Mouse (Mus musculus) spleen, adult 18-20 months (tissue): ENCODE measurements around the gene Tnfsfm13.
"Not testable (repeated sequence)": the region's sequence is repeated elsewhere in the genome, so short reads cannot be mapped to it uniquely, and the experiment has no call there.

Experiments
- DNase-seq, 2 experiments: peaks; one replicate each; pipeline ENCODE4 v3.0.0; 2022; ENCODE audit warnings: mixed read lengths in 2 of 2

The Tnfsfm13 gene

DNA sequence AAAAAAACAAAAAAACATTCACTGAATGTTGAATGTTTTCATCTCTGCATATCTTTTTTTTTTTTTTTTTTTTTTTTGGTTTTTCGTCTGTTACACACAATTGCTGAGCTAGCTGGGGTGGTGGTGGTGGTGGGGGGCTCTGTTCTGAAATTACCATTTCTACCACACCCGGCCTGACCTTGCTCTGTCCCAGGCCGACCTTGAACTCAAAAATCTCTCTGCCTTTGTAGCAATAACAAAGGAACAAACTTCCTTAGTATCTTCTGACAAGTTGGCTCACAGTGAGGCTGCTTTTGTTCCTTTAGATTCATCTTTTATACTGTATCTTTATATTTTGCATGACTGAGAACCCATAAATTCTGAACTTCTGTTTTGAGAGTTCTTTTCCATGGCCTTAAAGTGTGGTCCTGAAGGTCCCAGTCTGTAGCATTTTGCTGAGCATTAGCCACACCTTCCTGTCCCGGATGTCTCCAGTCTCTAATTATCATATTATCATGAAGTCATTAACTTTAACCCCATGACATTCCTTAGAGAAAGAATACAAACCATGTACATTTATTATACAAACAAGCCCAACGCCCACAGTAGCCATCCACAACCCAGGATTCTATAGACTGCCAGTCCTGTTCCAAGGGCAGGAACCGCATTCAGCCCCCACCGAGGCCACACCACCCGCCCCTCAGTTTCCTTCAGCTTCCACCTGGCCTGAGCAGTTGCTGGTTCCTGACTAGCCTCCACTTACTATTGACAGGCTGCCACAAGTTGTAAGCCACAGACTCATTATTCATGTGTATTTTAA lies 8.1 kb upstream of the Tnfsfm13 start:
- no peak for DNase-seq

DNA sequence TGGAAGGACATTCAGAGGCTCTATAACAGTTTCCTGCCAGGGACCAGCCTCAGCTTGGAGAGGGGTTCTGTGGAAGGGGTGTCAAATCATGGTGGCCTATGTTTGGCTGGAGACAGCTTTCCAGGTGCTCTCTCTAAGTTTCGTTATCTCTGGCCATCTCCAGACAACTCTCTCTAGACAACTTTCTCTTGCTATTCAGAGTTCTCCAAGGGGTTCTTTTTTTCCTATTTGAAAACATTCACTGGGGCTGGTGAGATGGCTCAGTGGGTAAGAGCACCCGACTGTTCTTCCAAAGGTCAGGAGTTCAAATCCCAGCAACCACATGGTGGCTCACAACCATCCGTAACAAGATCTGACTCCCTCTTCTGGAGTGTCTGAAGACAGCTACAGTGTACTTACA lies 7.5 kb upstream of the Tnfsfm13 start:
- DNase-seq: not testable (repeated sequence)

GRCm38 (mm10) chr11:69702886-69703285 lies 7.0 kb upstream of the Tnfsfm13 start:
- DNase-seq: not testable (repeated sequence)

DNA sequence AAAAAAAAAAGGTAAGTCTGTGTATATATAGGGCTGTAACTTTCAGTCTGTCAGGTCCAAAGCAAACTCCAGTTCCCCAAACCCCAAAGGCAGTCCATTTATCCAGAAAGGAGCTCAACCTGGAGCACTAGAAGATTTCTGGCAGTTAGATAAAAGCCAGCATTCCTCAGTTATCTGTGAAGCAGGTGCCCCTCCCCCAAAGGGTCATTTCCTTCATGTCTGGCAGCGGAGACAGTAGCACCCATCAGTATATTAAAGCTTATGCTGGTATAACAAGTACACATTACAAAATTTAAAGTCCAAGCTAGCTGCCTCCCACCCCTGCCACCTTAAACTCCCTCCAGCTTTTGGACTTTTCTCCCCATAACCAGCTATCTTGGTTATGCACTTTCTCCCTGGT lies 3.7 kb upstream of the Tnfsfm13 start:
- DNase-seq: no peak

GRCm38 (mm10) chr11:69698574-69698973 lies 2.7 kb upstream of the Tnfsfm13 start:
- DNase-seq: no peak

DNA sequence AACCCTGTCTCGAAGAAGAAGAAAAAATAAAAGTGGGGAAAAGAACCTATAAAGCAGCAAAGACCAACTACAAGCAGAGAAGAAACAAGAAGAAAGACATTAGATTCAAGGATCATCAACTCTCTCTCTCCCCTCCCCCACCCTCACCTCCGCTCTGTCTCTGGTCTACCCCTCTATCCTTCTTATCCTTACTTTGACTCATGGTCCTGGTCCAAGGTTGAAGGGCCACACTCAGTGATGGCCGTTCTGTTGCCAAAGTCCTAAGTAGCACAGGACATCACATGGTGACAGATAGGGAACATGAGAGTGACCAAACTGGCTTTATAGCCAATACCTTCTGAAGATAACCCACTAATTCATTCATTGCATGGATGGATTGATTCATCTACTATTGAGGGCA lies 1.5 kb upstream of the Tnfsfm13 start:
- no peak for DNase-seq

DNA sequence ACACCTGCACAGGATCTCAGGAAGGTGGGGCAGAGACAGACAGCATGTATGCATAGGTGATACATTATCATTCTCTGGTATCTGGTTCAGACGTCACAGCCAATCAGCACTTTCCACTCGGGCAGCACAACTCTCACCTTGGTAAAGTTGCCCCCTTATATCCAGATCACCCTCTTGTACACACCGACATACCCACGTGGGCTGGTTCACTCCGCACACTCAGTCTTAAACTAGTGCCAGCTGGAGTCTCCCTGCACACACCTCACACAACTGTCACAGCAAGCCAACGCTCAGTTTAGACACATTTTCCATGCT lies 895 bp downstream of the Tnfsfm13 start:
- DNase-seq: no peak

GRCm38 (mm10) chr11:69693421-69693965 lies 2.4 kb downstream of the Tnfsfm13 start:
- no peak for DNase-seq

DNA sequence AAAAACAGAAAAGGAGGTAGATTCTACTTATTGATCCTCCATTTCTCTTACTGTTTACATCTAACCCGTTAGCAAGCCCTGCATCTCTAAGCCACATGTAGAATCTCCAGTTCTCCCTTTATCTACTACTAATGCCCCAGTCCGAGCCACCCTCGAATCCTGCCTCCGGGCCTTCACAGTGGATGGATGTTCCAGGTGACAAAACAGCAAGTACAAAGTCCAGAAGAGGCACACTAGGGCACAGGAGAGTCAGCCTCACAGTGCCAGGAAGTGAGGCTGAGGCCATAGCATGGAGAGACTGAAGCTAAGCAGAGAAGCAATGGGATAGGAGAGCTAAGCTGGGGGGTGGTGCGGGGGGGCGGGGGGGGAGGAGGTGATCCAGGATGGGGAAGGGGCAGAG lies 3.0 kb downstream of the Tnfsfm13 start:
- no peak for DNase-seq

DNA sequence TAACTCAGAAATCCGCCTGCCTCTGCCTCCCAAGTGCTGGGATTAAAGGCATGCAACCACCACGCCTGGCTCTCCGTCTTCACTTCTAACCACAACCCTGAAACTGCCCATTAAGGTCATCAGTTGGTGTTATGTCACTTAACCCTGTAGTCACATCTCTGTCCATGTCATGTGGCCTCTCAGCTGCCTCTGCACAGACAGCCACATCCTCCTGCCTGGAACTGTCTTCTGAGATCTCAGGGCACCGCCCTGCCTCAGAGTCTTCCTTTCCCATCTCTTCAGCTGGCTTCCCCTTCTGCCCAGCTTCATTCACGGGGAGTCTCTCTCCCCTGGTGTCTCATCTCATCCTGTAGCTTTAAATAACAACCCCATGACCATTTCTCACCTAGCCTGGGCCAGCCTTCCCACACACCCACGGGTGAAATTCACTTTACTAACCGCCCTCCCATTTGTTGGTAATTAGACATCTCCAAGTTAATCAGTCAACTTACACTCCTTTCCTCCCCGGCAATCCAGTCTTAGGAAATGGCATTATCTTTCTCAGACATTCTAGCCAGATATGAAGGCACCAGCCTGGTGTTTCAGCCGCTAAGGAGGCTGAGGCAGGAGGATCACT lies 3.6 kb downstream of the Tnfsfm13 start:
- no peak for DNase-seq

DNA sequence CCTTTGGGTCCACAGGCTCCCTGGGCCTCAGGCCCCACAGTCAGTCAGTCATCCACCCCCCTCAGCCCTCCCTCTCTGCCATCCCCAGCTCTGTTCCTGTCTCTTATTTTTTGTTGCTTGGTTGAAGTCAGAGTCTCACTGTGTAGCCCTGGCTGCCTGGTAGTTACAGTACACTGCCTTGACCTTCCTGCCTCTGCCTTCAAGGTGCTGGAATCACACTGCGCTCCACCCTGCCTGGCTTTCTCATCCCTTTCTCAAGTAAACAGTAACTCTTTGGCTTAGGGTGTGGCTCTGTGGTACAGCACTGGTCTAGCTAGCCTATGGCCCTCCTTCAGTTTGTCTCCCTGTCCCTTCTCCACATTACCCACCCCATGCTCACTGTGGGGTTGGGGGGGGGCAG lies 6.0 kb downstream of the Tnfsfm13 start:
- no peak for DNase-seq

DNA sequence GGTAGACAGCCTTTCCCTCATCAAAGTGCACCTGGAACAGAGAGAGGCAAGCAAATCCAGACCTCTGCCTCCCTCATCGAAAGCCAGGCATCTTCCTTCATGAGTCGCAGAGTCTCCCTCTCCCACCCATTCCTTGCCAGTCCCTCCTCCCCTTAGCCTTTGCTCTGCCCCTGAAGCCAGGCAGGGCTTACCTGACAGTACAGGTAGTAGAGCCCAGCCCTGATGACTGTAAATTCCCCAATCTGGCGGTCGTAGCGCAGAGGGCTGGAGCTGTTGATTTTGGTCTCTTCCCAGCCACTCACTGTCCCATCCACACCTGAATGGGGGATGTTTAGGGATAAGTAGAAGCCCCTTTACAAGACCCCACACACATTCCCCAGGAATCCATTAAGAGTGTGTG lies 8.8 kb downstream of the Tnfsfm13 start:
- no peak for DNase-seq

DNA sequence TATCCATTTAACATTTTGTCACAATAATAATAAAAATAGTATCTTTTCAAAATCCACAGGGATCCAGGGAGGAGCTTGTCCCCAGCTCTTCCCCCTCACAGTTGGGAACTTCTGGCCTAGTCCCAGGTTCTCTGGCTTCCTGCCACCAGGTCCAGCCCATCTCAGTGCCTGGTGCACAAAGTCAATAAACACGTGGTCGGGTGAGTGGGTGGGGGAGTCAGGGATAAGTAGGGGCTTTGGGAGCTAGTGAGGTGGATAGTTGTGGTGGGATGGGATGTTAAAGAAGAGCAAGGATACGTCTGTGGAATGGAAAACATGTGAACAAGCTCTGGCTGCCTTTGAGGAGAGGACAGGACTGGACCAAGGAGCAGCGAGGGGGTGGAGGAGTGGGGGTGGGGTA lies 9.5 kb downstream of the Tnfsfm13 start:
- no peak for DNase-seq

DNA sequence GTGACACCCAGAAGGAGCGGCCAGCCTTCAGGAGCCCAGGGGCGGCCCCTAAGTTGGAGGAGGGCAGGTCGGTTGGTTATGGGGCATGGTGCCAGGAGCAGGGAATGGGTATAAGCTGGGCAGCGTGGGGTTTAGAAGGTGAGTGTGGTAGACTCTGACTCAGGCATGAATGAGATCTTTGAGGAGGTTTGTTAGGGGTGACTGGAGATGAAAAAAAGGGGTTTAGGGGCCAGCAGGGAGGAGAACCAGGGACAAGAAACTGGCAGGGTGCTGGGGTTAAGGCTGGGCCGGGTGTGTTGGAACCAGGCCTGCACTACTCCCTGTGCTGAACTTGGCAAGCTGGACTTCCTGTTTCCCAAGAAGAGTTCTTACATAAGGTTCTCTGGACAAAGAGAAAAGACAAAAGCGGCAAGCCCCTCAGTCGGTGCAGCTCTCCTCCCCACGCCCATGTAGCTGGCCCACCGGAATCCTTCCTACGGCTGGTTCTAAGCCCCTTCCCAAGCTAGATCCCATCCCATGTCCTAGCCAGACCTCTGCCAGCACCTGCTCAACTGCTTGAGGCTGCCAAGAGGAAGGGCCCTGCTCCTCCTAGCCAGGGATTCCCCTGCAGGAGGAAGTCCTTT lies 10.3 kb downstream of the Tnfsfm13 start, which contains the start of gene Tnfsf13:
Tnfsf13 (minus strand) TSS at position 259 of the 623 bp plus-strand sequence.
- DNase-seq: no peak

GRCm38 (mm10) chr11:69684936-69685335 lies 11.0 kb downstream of the Tnfsfm13 start:
- DNase-seq: no peak

GRCm38 (mm10) chr11:69684128-69684745 lies 11.7 kb downstream of the Tnfsfm13 start:
- DNase-seq: no peak

DNA sequence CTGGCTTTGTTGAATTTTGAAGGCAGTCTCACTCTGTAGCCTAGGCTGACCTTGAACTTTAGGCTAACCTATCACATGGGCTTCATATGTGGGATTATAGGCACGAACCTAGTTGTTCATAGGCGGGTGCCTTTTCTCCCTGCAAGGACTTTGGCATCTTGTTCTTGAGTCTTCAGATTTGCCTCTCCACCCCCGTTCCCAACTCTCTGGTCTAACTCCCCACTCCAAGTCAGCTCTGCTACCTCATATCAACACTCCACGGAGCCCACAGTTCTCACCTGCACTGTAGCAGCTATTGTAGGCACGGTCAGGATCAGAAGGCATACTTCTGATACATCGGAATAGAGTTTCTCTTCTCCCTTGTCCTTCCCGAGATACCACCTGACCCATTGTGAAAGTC lies 12.3 kb downstream of the Tnfsfm13 start:
- no peak for DNase-seq

GRCm38 (mm10) chr11:69682840-69683533 lies 12.9 kb downstream of the Tnfsfm13 start:
- DNase-seq: peak; percentile 60 to 83

- no peak for DNase-seq
These were observed 13.6 kb downstream of the Tnfsfm13 start for GRCm38 (mm10) chr11:69682209-69682839.

DNA sequence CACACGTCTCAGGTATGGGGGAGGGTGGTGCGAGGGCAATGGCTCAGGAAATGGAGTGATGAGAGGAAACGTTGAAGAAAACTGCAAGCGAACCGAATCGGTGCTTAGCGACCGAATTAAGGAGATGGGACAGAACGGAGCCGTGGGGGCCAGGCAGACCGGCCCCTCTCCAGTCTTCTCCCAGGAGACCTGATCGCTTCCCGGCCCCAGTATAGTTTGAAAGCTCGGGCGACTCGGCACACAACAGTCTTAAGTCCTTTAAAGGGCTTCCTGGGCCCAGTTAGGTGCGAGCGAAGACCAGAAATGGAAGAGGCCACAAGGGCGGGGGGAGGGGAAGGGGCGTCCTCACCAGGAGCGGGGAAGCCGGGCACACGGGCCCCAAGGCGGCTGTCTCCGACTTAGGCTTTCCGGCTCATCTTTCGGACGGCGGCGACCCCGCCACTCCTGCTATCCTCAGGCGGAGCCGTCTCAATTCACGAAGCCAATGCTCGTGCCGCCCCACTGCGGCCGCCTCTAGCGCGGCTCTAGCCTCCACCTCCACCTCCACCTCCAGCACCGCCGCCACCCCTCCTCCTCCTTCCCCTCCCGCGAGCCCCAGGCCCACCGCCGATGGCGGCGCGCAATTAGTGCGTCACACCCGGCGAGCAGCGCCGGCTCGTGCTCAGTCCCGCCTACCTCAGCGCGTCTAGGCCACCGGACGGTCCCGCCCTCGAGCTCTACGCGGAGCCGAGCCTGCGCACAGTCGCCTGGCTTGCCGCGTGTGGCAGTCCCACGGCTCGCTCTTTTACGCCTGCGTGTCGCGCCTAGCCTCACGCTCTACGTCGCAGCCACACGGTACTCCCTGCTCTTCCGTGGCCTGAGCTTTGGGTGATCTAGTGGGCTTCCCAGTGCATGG lies 14.3 kb downstream of the Tnfsfm13 start, which contains the start of gene Senp3:
Senp3 (minus strand) TSS at position 771 of the 895 bp plus-strand sequence.
- DNase-seq: peak; percentile 92 to 94
